Mouse (Mus musculus) v-Abl transformed pro-B cells (cell line): Measurements from ENCODE around the gene Creb3l2.
"Not testable (repeated sequence)": the region's sequence is repeated elsewhere in the genome, so short reads cannot be mapped to it uniquely, and the experiment has no call there.

ENCODE experiments used
- in situ Hi-C, 2 experiments: fragments of 400-800 bp; cut with MboI; formaldehyde crosslinking; loops; one replicate each; pipeline ENCODE4 v1.15.1; 2025; ENCODE audit not compliant: unreplicated experiment in 2 of 2

Creb3l2 gene

DNA sequence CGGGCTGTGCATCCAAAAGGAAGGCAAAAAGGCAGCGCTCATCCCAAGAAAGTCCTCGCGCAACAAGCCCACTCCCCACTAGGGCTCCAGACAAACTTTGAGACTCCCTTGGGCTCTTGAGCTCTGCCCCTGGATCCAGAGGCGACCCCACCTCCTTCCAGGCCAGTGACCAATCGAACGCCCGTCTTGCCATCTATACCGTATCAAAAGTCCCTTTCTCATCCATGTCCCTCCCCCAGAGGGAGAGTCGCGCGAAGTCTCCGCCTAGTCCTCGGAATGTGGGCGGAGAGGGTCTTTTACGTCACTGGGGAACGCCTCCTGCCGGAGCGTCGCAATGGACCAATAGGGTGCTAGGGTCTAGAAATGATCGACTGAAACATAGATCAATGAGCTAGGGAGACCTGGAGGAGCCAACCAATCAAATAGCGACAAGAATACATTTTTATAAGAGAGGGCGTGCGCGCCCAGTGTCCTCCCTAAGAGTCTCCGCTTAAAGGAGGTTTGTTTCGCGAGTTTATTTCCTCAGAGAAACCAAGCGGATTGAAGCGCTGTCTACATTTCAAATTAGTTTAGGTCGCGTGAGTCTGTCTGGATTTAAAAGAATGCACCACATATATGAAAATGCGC, at the start of gene Creb3l2:
TSS of gene Creb3l2 (minus strand) at position 106 of the 627 bp plus-strand sequence.
- in situ Hi-C loops = no loop called here

DNA sequence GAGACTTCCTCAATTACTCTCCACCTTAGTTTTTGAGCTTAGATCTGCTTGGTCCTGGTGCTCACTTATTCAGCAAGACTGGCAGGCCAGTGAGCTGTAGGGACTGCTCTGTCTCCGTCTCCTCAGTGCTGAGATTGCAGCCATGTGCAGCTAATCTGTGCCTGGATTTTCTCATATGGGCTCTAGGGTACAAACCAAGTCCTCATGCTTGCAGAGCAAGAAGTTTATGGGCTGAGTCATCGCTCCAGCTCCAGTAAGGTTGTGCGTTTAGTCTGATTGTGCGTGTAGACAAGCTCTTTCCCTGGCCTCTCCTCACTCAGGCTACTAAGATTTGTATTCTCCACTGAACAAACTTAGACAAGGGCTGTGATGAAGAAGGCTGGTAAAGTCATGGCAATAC, 44.6 kb upstream of the Creb3l2 start:
- in situ Hi-C loops = no loop called here

DNA sequence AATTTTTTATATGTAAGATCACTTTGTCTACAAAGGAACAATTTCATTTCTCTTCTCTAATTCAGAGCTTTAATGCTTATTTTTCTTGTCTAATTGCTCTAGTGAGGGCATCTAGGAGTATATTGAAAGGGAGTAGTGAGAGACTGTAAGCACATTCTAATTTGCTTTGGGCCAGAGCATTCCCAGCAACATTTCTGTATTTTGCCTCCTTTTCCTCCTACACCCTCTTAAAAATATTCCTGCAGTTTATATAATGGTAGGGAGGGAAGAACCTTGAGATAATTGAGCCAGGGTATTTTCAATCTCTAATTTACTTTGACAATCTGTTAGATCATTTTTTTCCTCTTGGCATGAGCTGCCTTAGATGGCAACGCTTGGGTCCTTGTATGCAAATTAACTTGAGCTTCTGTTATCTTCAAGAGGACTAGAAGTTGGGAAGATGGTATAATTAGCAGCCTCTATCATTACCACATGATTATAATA, 42.7 kb upstream of the Creb3l2 start:
- in situ Hi-C loops = no loop called here

DNA sequence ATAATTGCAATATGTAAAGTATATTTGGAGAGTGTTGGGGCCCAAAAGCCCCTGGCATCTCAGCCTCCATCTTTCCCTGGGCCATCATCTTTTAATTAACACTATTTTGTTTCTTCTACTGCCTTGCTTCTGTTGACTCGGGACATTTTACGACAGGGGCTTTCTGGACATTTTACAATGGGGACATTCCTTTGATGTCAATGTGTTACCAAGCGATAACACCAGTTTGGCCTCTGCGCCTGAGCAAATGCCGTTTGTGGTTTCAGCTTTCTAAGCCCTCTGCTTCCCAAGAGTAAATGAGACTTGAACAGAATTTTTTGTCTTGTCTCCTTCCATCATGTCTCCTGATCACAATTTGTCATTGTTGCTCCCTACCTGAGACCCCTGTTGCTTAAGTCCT, 41.3 kb upstream of the Creb3l2 start:
- in situ Hi-C loops = no loop called here

DNA sequence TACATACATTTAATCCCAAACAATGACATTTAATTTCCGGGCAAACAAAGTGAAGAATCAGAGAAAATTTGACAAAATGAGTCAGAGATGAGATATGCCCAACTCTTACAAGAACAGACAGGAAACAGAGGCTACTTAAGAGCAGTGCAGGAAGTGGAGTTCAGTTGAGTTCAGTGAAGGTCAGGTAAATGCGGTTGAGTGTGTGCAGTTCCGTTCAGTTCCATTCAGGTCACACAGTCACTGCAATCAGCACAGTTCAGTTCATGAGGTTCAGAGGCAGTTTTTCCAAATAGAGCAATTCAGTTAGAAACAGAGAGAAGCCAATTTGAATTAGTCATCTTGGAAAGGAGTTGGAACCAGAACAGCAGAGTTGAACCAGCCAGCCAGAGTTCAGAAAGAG, 39.2 kb upstream of the Creb3l2 start:
- in situ Hi-C loops = no loop called here

DNA sequence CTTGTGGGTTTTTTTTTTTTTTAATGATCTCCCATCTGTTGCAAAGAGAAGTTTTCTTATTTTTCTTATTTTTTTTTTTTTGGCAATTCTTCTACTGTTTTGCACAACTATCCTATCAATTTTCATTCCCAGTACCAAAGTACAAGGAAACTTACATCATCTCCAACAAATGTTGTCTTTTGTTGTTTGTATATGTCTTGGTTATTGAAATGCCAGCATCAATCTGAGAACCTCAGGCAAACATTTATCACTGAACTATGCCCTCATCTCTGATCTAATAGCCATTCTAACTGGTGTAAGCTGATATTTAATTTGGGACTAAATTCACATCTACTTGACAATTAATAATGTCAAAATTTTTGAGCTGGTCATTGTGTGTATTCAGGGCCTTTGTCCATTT, 38.1 kb upstream of the Creb3l2 start:
- in situ Hi-C loops = no loop called here

DNA sequence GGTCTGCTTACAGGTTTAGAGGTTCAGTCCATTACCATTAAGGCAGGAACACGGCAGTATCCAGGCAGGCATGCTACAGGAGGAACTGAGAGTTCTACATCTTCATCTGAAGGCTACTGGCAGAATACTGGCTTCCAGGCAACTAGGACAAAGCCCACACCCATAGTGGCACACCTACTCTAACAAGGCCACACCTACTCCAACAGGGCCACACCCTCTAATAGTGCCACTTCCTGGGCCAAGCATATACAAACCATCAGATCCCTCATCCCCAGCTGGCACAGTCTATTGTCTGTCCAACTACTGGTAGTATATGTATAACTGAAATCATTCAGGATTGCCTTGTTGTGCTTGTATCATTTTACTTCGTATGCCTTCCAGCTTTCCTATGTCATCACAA, 36.5 kb upstream of the Creb3l2 start:
- in situ Hi-C loops = no loop called here

DNA sequence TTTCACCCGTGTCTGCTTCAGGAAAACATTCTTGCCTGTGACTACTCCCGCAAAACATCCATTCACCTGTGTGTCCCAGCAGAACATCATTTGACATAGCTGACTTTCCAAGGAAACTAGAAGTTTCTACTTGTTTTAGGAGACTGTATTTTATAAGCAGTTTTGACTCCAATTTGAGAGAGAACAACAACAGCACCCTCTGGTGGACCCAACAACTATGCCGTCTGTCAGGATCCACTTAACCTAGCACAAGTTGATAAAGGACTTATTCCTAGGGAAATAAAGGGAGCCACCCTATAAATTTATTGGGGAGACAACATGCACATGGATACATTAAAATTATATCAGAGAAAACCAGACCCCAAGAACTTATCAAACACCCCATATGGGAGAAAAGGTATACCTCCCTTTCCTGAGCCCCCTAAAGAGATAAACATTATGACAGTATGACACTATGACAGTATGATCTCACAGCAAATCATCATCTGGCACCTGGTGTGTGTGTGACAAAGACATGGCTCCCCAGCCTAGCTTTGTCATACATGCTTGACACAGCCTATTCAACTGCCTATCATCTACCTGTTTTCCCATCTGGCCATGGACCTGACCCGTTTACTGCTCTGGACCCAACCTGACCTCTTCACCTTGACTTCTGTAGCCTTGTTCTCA, 31.9 kb upstream of the Creb3l2 start:
- in situ Hi-C loops = no loop called here

DNA sequence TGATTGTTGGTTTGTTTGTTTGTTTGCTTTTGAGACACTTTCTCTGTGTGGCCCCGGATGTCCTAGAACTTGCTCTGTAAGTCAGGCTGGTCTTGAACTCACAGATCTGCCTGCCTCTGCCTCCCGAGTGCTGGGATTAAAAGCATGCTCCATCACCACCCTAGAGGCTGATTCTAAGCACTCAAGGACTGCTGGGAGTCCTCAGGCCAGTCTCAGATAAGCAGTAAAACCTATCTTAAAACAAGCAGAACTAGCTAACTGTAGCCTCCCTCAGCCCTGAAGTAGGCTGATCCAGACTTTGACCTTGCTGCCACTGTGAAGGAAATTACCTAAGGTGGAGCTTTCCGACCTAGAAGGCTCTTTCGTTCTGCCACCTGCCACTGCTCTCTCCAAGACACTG, 28.3 kb upstream of the Creb3l2 start:
- in situ Hi-C loops = no loop called here

DNA sequence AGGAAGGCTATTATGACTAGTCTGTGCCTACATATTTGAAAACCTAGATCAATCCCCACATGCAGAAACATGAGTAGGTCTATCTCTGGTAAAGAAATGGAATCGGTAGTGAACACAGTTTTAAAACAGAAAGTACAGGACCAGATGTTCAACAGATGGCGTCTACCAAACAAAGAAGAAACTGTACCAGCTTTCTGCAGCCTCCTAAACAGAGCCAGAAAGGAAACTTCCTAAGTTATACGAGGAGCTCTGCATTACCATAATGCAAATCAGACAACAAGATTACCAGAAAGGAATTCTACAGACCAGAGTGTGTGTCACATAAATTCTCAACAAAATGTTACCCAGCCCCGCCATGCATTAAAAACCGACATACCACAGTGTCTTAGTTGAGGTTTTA, 23.9 kb upstream of the Creb3l2 start:
- in situ Hi-C loops = no loop called here

DNA sequence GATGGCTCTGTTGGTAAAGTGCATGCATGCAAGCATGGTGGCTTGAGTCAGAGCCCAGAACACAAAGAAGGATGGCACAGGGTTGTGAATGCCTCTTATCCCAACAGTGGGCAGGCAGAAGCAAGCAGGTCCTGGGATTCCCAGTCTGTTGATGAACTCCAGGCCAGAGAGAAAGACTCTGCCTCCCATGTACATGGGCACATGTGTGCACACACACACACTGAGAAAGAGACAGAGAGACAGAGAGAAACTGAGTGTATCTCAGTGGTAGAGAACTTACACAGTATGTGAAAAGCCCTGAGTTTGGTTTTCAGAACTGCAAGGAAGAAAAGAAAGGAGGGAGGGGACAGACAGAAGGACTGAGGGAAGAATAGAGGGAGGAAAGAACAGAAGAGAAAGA, 23.4 kb upstream of the Creb3l2 start:
- in situ Hi-C loops = no loop called here

DNA sequence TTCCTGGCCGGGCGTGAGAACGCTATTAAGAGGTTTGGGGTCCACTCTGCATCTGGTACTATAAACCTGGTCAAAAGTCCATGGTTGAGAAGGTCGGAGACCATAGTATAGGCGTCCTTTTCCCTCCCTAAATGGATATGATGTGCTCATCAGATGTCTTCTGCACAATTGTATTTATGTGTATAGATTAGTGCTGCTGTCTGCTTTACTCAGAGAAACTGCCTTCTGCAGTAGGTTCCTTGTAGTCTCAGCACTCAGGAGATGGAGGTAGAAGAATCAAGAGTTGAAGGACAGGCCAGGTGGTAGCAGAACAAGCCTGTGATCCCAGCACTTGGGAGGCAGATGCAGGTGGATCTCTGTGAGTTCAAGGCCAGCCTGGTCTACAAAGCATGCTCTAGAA, 22.6 kb upstream of the Creb3l2 start:
- in situ Hi-C loops = no loop called here

DNA sequence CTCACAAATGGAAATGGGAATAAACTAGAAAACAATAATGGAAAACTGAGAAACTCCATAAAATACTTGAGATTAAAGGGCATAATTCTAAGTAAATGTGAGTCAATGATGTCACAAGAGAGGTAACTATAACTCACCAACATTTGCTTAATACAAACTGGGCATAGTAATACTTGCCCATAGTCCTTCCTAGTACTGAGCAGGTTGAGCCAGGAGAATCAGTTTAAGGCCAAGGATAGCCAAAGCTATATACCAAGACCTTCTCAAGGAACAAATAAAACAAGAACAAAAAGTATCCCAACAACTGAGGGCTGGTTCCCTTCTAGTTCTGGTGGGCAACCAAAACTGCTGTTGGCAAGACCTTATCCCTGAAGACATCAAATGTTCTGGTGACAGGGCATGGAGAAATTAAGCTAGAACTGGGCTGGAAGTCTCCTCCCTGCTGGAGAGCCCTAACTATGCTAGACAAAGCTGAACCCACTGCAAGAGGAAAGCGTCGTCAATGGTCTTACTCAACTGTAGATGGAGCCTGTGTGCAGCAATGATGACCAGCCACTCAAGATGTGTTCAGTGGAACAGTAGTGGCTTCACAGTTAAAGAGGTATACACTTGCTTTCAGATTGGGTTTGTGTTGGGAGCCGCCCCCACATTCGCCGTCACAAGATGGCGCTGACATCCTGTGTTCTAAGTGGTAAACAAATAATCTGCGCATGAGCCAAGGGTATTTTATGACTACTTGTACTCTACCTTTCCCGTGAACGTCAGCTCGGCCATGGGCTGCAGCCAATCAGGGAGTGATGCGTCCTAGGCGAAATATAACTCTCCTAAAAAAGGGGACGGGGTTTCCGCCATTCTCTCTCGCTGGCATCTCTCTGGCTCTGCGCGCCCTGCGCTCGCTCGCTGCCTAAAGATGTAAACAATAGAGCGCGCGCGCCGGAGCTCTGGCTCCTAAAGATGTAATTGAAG, 21.9 kb upstream of the Creb3l2 start:
- in situ Hi-C loops = not testable (repeated sequence)

DNA sequence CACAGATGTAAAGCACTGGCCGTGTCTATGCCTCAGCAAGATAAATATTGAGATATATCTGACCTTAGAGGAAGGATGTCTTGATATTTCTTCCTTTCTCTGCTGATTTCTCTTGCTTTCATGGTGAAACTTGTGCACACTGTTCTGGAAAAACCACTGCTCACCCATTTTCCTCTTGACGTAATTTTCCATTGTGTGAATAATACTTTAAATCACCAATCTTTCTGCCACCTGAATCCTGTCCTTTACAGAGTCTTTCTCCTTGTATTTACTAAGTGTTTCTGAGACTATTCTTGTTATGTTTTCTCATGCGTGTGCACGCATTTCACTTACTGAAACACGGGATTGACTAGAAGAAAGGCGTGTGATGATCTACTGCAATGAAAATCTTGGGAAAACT, 18.7 kb upstream of the Creb3l2 start:
- in situ Hi-C loops = no loop called here

DNA sequence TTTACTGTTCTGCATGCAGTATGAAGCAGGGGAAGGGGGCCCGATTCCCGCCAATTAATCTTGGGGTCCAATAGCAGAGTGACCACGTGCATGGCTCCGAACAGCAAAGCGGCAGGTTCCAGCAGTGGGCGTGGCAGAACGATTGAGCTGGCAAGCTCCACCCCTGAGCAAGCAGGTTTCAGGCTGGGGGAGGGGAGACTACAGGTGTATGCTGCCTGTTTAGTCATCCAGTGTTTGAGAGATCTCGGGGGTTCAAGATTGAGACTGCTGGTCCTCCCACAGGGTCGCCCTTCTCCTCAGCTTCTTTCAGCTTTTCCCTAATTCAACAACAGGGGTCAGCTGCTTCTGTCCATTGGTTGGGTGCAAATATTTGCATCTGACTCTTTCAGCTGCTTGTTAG, 17.7 kb upstream of the Creb3l2 start:
- in situ Hi-C loops = loop anchor here in 1 of 2 experiments (10.0 kb wide), 1 partner anchor 615 kb away; no protein-coding TSS in a partner anchor

DNA sequence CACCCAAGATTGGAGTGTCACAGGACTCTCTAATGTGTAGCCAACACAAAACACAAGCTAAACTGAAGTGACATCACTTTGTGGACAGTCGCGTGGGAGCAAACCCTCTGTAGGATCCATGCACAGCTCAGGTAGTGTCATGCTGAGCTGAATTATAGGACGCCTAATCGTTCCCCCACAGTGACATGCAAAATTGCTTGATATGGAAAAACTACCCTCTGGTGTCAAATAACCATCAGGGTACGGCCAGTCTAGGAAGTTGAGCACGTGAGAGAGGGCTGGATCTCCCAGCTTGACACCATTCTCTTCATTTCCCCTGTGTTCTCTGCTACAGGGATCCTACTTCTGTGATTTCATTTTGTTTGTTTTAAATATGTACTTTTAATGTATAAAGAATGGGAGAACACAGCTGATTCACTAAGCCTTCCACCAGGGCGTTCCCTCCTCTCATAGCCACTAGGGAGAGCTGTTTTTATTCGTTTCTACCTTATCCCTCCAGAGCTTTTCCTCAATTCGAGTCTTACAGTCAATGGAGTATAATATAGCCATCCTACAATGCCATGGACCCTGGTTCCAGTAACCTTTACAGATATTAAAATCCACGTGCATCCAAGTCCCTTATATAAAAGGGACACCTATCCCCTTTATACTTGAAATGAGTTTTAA, 16.2 kb upstream of the Creb3l2 start:
- in situ Hi-C loops = loop anchor here in 1 of 2 experiments (10.0 kb wide), 1 partner anchor 617 kb away; no protein-coding TSS in a partner anchor

DNA sequence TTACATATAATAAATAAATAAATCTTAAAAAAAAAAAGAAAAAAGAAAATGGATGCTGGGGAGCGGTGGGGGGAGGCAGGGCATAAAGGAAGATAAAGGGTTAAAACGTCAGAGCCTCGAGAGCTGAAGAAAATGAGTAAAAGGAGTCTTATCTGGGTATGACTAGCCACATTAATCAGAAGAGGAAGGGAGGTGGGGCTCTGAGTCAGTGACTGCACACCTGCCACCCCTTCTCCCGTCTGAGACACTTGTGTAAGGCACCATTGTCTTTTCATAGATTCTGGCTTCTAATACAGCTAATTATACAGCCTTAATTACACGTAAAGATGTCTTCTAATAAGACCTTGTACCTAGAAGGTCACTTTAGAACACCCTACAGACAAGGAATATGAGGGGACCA, 13.6 kb upstream of the Creb3l2 start:
- in situ Hi-C loops = loop anchor here in 1 of 2 experiments (10.0 kb wide), 1 partner anchor 619 kb away; no protein-coding TSS in a partner anchor

DNA sequence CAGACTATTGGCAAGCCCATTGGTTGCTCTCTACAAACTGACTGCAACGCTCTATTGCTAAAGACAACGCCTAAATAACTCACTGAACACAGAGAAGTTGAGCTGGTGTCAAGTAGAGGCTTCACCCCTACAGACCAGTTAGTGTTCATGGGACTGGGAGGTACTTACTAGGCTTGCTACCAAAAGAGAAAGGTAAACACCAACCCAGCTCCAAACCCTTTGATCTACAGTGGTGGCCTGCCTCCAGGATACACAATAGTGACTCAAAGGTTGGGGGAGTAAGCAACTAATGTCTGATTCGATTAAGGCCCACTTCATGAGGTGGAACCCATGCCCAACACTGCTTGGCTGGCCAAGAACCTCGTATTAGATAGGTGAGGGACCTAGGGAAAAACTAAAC, 11.1 kb upstream of the Creb3l2 start:
- in situ Hi-C loops = loop anchor here in 1 of 2 experiments (10.0 kb wide), 1 partner anchor 622 kb away; no protein-coding TSS in a partner anchor

DNA sequence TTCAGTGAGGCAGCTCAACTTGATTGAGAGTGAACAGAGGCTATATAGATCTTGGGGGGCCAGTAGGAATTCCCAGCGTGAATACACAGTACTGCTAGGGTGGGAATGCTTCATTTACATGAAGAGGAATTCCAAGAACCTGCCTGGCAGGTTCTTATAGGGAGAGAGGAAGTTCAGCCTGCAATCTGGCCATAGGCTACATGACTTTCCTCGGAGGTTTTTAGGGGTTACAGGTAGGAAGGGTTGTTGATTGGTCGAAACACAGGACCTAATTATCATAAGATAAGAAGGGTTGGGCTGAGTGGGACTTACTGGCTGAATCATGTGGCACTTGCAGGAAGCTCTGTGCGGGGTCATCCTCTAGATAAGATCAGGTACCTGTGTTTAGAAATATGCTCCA, 9.7 kb upstream of the Creb3l2 start:
- in situ Hi-C loops = loop anchor here in 1 of 2 experiments (10.0 kb wide), 1 partner anchor 623 kb away; no protein-coding TSS in a partner anchor

DNA sequence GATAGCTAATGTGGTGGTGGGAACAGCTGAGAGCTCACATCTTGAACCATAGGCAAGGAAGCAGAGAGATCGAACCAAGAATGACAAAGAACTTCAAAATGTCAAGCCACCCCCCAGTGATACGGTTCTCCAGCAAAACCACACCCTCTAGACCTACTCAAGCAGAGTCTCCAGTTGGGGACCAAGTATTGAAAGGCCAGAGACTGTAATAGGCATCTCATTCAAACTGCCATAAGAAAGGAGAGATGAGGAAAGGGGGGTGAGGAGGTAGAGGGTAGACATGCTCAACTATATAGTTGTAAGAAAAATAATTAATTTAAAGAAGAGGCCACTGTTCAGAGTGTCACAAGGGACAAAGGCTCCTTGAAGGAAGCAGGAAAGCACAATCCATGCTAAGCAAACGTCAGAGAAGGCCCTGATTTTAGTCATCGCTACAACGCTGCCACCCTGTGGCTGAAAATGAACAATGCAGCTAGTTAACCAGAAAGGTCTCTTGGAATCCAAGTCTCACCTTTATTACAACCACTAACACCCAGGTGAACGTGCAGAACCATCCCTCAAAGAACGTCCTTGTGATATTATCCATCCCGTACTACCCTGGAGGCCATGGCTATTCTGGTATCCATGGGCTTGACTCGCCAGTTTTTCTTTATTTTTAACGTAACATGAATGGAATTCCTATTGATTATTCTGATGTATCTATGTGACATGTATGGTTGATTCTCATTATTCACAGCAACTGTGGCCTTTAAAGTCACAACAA, 5.9 kb upstream of the Creb3l2 start:
- in situ Hi-C loops = no loop called here
